Mouse (Mus musculus): ENCODE results near the gene Opcml.

Gene Opcml

GRCm38 (mm10) chr9:28536637-28537036 lies 746.1 kb downstream of the Opcml start:
- DNase-seq (ENCODE audit: low spot score) = no peak

- DNase-seq (ENCODE audit: low spot score) = peak; percentile 7
Observed at GRCm38 (mm10) chr9:28548189-28548588, 757.6 kb downstream of the Opcml start.

- no peak for DNase-seq (ENCODE audit: low spot score)
Observed at GRCm38 (mm10) chr9:28552387-28553182, 762.0 kb downstream of the Opcml start.

GRCm38 (mm10) chr9:28558628-28559027 lies 768.1 kb downstream of the Opcml start:
- no peak for DNase-seq (ENCODE audit: low spot score)

DNA sequence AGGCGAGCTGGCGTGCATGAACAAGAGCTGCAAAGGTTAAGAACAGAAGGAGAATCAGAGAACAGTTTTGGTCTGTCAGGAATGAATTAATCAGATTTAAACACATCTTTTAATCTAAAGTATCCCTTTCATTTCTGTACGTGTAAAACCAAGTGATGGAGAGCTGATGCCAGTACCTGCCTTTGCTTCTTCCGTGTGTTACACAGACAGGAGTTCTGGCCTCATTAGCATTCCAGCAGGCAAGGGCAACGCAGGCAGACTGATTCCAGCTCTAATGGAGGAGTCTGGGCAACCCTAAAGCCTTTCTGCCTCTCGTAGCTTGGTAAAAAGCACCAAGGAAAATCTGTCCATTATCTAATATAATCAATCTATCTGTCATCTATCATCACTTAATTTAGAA lies 771.2 kb downstream of the Opcml start:
- DNase-seq (ENCODE audit: low spot score) = no peak

GRCm38 (mm10) chr9:28563066-28563683 lies 772.6 kb downstream of the Opcml start:
- DNase-seq (ENCODE audit: low spot score) = peak; percentile 14

- peak; percentile 7 for DNase-seq (ENCODE audit: low spot score)
Observed at GRCm38 (mm10) chr9:28569041-28569522, 778.5 kb downstream of the Opcml start.

DNA sequence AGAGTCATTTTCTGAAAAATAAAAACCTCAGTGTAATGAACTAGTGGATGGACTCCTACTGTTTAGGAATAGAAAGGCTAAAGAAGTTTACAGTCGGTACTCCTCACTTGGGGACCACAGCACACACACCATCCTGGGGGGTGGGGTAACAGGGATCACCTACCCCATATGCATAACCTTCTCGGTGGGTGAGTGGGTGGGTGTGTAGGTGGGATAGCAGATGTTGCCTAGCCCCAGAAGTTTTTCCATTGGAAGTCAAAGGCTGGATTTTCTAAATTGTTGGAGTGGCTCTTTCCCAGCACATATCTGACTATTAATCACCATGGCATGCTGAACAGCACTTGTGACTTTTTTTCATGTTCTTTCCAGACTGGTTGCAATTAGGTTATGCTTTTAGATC lies 779.2 kb downstream of the Opcml start:
- no peak for DNase-seq (ENCODE audit: low spot score)

GRCm38 (mm10) chr9:28571682-28572081 lies 781.1 kb downstream of the Opcml start:
- DNase-seq (ENCODE audit: low spot score) = no peak

- DNase-seq (ENCODE audit: low spot score) = no peak
Observed at GRCm38 (mm10) chr9:28572136-28572774, 781.7 kb downstream of the Opcml start.

GRCm38 (mm10) chr9:28578730-28579129 lies 788.2 kb downstream of the Opcml start:
- no peak for DNase-seq (ENCODE audit: low spot score)

DNA sequence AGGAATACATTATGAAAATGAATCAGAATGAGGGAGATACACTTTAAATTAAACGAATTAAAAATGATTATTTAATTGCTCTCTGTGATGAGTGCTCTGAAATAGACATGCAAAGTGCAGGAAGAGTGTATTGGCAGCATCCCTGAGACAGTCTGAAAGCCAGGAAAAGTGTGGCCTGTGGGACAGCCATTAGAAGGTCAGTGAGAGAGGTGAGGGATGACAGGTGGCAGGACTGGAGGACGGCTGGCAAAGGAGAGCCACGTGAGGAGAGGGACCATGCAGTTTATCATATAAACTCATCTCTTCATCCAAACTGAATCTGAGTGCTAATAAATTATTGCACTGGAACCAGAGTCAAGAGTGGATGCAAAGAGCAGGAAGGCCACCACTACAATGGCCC lies 796.7 kb downstream of the Opcml start:
- DNase-seq (ENCODE audit: low spot score) = no peak

- DNase-seq (ENCODE audit: low spot score) = no peak
Observed at GRCm38 (mm10) chr9:28587857-28588388, 797.3 kb downstream of the Opcml start.

- no peak for DNase-seq (ENCODE audit: low spot score)
Observed at GRCm38 (mm10) chr9:28588488-28588887, 797.9 kb downstream of the Opcml start.

DNA sequence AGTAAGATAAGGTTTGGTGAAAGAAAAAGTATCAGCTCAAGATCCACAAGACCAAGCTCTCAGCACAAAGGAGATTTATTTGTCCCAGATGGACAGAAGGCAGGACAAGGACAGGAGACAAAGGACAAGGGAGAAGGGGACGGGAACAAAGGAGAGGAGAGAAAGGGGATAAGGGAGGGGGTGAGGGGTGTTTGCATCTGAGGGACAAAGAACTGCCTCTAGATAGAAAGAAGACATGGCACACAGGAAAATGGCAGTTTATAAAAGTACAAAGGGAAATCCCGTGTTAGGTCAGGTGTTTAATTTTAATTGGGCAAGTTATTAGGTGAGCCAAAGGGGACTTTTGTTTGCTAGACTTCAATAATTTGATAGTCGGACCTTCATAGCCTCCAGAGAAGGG lies 801.6 kb downstream of the Opcml start:
- no peak for DNase-seq (ENCODE audit: low spot score)

GRCm38 (mm10) chr9:28595062-28595461 lies 804.5 kb downstream of the Opcml start:
- DNase-seq (ENCODE audit: low spot score) = no peak

DNA sequence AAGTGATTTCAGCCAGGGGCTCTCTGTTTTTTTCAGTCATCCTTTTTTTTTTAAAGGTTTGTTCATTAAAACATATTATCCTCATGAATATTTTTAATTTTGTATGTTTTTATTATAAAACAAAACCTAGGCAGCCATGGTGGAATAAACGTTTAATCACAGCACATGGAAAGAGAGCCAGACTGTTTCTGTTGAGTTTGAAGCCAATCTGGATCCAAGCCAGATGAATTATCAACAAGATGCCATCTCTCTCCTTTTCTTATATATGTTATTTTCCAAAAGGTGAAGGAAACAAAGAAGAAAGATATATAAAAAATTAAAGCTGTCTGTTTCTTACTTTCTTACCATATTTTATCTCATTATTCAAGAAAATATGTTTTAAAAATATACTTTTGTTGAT lies 815.0 kb downstream of the Opcml start:
- no peak for DNase-seq (ENCODE audit: low spot score)

DNA sequence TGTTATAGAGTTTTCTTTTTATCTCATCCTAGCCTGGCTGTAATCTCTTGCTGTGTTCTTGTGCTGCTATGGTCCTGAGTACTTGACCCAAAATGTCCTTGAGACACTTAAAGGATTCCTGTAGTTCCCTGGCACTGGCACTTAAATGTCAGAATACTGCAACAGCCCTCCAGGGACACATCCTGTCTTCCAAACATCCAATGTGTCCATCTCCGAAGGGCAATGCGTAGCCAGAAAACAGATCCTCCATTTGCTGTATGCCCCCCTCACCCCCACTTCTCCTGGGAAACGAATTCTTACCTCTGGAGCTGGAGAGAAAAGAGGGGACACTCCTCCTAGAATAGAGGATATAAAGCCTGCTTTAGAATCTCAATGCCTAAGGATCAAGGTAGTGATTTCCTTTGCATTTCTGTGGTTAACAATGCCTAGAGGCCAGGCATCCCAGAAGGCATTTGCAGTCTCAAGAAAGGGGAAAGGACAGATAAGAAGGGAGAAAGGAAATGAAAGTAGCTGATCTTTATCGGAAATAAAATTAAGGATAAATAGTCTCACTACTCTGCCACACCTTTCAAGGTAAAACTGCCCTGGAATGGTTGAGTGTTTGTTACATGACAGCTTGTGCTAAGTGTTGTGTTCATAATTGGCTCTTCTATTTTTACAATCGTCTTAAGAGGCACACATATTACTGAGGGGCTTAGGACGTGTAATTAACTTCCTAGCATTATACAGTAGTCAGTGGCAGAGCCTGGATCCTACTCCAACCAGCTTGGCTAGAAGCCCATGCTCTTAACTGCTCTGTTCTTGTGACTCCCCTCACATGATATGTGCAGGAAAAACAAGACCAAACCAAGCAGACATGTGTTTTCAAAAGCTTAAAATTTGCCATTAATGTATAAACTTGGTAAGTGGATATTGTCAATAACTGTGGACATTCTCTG lies 823.4 kb downstream of the Opcml start:
- no peak for DNase-seq (ENCODE audit: low spot score)

DNA sequence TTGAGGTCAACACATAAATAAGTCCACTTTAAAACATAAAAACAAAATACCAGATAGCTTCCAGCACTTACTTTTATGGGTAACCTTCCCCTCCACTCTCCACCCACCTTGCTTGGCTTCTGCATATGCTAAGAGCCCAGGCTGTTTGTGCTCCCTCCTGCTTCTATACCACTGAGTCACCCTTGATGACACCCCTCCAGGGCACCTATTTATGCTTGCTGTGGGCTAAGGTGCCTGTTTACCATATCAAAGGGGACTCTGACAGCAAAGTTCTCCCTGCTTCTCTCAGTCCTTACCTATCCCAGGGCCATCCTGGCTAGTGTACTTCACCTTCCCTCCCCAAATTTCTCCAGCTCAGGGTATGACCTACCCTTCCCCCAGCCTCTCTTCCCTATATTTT lies 824.9 kb downstream of the Opcml start:
- no peak for DNase-seq (ENCODE audit: low spot score)

DNA sequence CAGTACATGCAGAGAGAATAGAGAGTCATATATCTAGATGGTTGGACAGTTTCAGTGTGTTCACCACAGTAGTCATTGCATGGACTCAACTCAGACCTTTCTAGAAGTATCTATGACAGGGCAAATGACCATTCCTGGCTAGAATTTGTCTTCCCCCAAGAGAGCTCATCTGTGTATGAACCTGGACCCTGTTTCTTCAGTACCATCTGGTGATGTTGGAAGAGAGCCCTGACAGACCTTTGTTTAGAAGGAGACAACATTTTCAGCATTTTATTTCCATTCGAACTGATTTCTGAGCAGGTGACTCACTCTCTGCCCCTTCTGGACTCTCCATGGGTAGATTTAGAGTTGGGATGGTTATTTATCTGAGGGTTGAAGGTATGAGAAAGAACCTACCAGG lies 827.1 kb downstream of the Opcml start:
- DNase-seq (ENCODE audit: low spot score) = no peak

DNA sequence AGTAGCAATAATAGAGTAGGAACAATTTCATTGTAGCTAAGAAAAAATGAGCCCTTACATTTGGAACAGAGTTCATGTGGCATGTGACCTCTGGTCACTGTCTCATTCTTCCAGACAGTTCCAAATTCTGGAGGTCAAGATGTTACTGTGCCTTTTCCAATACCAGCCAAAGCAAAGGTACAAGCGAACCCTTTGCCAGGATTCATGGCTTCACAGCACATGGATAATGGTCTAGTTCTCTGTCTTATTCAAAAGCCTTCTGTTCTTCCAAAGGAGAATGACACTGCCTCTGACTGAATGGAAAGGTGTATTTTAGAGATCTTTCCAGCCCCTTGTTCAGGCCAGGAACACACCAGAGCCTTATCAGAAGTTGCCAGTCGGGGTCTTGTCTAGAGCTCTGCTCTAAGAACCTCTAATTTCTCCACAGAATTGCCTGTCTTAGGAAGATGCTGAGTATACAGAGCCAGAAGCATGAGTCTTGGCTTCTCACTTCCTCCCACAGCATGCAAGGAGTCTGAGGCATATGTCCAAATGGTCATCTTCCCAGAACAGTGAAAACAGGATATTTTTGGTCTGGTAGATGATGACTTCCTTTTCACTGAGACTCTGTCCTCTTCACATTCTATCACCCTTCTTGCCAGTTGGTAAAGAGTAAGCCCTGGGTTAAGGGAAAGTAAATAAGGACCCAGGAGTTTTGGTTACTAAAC lies 827.8 kb downstream of the Opcml start:
- DNase-seq (ENCODE audit: low spot score) = no peak
